Mouse (Mus musculus) megakaryocyte, embryonic 14.5 days (primary cell): ENCODE data around the gene Mrpl34.

Experiments
- FLI1 ChIP-seq: IDR thresholded peaks from 2 replicates; pipeline ENCODE4 v1.6.1; 2012; ENCODE audit warnings: low read length, inconsistent platforms, mixed read lengths
- GATA1 ChIP-seq: IDR thresholded peaks from 3 replicates; pipeline ENCODE4 v1.6.1; 2012; ENCODE audit warnings: mixed read lengths, low read length, inconsistent platforms, borderline replicate concordance

GRCm38 (mm10) chr8:71495811-71496210 is 31.1 kb downstream of the Mrpl34 start:
- TF ChIP-seq GATA1: no peak
- TF ChIP-seq FLI1: no peak
